Mouse (Mus musculus) small intestine, adult 2 months (tissue): ENCODE data around the gene Wdr89.

ENCODE experiments used
- CTCF ChIP-seq: fragments of 200-500 bp; IDR thresholded peaks from 2 replicates; pipeline ENCODE4 v1.5.1; 2012; ENCODE audit warnings: low read depth, mild to moderate bottlenecking, control low read depth, inconsistent platforms, low read length, moderate library complexity, mixed read lengths; ENCODE audit not compliant: insufficient replicate concordance, insufficient read length; ENCODE audit errors: extremely low read depth
- POLR2A ChIP-seq: fragments of 200-500 bp; IDR thresholded peaks from 2 replicates; pipeline ENCODE4 v1.6.1; 2012; ENCODE audit warnings: low read depth, mild to moderate bottlenecking, control low read depth, inconsistent platforms, low read length, moderate library complexity

DNA sequence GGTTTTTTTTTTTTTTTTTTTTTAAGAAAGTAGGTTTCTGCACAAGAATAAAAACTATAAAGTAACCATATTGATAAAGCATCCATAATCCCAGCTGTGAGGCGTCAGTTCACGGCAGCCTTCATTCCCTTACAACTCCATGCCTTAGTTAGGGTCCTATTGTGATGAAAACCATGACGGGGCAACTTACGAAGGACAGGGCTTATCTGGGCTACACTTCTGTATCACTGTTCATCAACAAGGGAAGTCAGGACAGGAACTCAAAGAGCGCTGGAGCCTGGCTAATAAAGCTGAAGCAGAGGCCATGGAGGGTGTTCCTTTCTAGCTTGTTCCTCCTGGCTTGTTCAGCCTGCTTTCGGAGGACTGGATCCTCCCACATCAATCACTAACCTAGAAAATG lies 10.9 kb downstream of the Wdr89 start:
- no peak for TF ChIP-seq POLR2A
- no peak for TF ChIP-seq CTCF
